ENCODE assay signal across 14 mouse cellular contexts in the genomic region with DNA sequence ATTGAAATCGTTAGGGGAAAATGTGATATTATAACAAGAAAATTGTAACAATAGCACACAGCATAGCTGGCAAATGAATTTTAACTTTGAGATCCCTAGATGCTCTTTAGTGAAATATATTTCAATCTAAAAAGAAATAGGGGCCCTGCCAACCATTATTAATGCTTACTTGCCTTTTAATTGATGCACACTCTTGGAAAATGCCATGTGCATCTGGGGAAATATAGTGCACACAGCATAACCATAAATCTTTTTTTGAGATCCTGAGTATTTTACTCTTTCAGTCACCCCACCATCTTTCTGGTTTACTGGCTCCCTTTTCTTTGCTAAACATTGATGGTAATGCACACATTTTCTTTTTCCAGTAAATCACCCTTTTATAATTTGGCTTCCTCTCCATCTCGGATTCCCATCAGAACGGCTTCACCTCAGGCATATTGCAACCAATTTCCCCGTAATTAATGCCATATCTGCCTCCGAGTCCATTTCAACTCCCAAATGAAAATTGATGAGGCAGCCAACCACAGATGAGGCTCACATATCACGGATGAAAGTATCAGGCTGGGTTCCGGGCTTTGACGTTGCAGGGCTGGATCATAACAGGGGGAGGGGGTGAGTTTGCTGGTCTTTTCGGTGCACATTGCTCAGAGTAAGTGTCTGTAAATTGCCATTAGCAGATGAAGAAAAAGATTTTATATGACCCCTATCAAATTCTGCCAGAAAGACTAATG. TPM values are rescaled to one million over a fixed set of nuclear protein-coding genes. Genes with fewer than 3 reads are reported as not detected.
DNase-seq lines count a peak whose midpoint lies in the region; ATAC-seq lines count a peak whose summit lies in the region.
"Had no signal": no experiment of that assay in that cellular context is flagged by ENCODE, and none has a peak within 500 bp of the region (broad histone marks: within the 10 kb centered on the region; RNA-seq: fewer than 3 reads in every experiment).

No protein-coding gene starts in this region.

- ATAC-seq in kidney, embryonic 16.5 days (ENCODE audit: low FRiP score, low TSS enrichment) = 0 out of 2 replicates have a peak, but pooled peaks have one; percentile 41
- ATAC-seq in embryonic facial prominence, embryonic 13.5 days (ENCODE audit: insufficient number of reproducible peaks, insufficient read depth, low FRiP score, low TSS enrichment, low read depth) = no peak
- ATAC-seq in limb, embryonic 13.5 days (ENCODE audit: low FRiP score, low read depth) = no peak
- ATAC-seq: CD4-positive, CD25-positive, alpha-beta regulatory T cell, adult 4 months; forebrain, embryonic 15.5 days had no signal

- H3K27me3 ChIP-seq in kidney, embryonic 16.5 days (ENCODE audit: insufficient read depth, low read length) = no peaks in the 10 kb centered on the region
- H3K27me3 ChIP-seq in embryonic facial prominence, embryonic 13.5 days = no peaks in the 10 kb centered on the region
- H3K27me3 ChIP-seq in limb, embryonic 13.5 days = no peaks in the 10 kb centered on the region
- H3K27me3 ChIP-seq: forebrain, embryonic 15.5 days had no signal

- no peaks in the 10 kb centered on the region for H3K36me3 ChIP-seq in kidney, embryonic 16.5 days (ENCODE audit: insufficient read depth, low read length)
- H3K36me3 ChIP-seq in embryonic facial prominence, embryonic 13.5 days = no peaks in the 10 kb centered on the region
- no peaks in the 10 kb centered on the region for H3K36me3 ChIP-seq in limb, embryonic 13.5 days
- H3K36me3 ChIP-seq: forebrain, embryonic 15.5 days had no signal

- no peak overlapping the region for H3K9ac ChIP-seq in kidney, embryonic 16.5 days (replicated peaks; ENCODE audit: low read length)
- no peak overlapping the region for H3K9ac ChIP-seq in embryonic facial prominence, embryonic 13.5 days
- H3K9ac ChIP-seq in limb, embryonic 13.5 days = no peak overlapping the region
- H3K9ac ChIP-seq: forebrain, embryonic 15.5 days; liver, embryonic 14.5 days had no signal

- H3K4me3 ChIP-seq in kidney, embryonic 16.5 days (ENCODE audit: low read length) = 0 out of 2 replicates have a peak overlapping the region, but pooled peaks have one; percentile 7
- H3K4me3 ChIP-seq in embryonic facial prominence, embryonic 13.5 days = peak overlapping the region; percentile 17; the same call in 1 of the 2 replicates
- H3K4me3 ChIP-seq in limb, embryonic 13.5 days = no peak overlapping the region
- H3K4me3 ChIP-seq: forebrain, embryonic 15.5 days had no signal

- H3K27ac ChIP-seq in kidney, embryonic 16.5 days (ENCODE audit: low read length) = no peak overlapping the region
- H3K27ac ChIP-seq in embryonic facial prominence, embryonic 13.5 days = 0 out of 2 replicates have a peak overlapping the region, but pooled peaks have one; percentile 39
- no peak overlapping the region for H3K27ac ChIP-seq in limb, embryonic 13.5 days
- H3K27ac ChIP-seq: forebrain, embryonic 15.5 days; liver, embryonic 14.5 days had no signal

- 0 out of 2 replicates have a peak, but pooled peaks cover 8% of the 10 kb centered on the region for H3K4me1 ChIP-seq in kidney, embryonic 16.5 days (ENCODE audit: insufficient read depth, low read length)
- peaks cover 11% of the 10 kb centered on the region for H3K4me1 ChIP-seq in embryonic facial prominence, embryonic 13.5 days
- peaks cover 12% of the 10 kb centered on the region for H3K4me1 ChIP-seq in limb, embryonic 13.5 days
- H3K4me1 ChIP-seq: forebrain, embryonic 15.5 days had no signal

- 22% methylated on average over 9 of the region's 9 CpGs for WGBS in kidney, embryonic 16.5 days
- 21% methylated on average over 9 of the region's 9 CpGs for WGBS in embryonic facial prominence, embryonic 13.5 days
- 22% methylated on average over 9 of the region's 9 CpGs for WGBS in limb, embryonic 13.5 days

- no peaks in the 10 kb centered on the region for H3K9me3 ChIP-seq in kidney, embryonic 16.5 days (ENCODE audit: low read length)
- H3K9me3 ChIP-seq in embryonic facial prominence, embryonic 13.5 days = no peaks in the 10 kb centered on the region
- no peaks in the 10 kb centered on the region for H3K9me3 ChIP-seq in limb, embryonic 13.5 days
- H3K9me3 ChIP-seq: forebrain, embryonic 15.5 days had no signal

- H3K4me2 ChIP-seq in kidney, embryonic 16.5 days (replicated peaks; ENCODE audit: low read depth, low read length) = peak overlapping the region; percentile 36
- peak overlapping the region; percentile 52 for H3K4me2 ChIP-seq in embryonic facial prominence, embryonic 13.5 days
- peak overlapping the region; percentile 49 for H3K4me2 ChIP-seq in limb, embryonic 13.5 days (replicated peaks)
- H3K4me2 ChIP-seq: forebrain, embryonic 15.5 days had no signal

- DNase-seq in kidney, postnatal 10 days = no peak
- peak; percentile 49 for DNase-seq in retina, embryonic 14.5 days (ENCODE audit: low spot score)
- DNase-seq in ovary, postnatal 10 days (ENCODE audit: low spot score) = no peak
- no peak for DNase-seq in frontal cortex, postnatal 36 days (ENCODE audit: low spot score in 2 of 2)
- no peak for DNase-seq in spleen, postnatal 4 days (ENCODE audit: low spot score in 2 of 2)
- DNase-seq: heart, adult 18-20 months; heart, postnatal 4 days had no signal

RNA-seq across cellular contexts. Expression of a gene that starts 28.8 kb away (rescaled TPM):
- polyA plus RNA-seq in kidney, embryonic 16.5 days (2015; fragmentation: Nextera tagmentation; extraction: Ambion mirVana) = not detected in 2 replicates
- not detected in 2 replicates for polyA plus RNA-seq in embryonic facial prominence, embryonic 13.5 days (2015; fragmentation: Nextera tagmentation; extraction: Ambion mirVana)
- polyA plus RNA-seq in limb, embryonic 13.5 days (2015; fragmentation: Nextera tagmentation; extraction: Ambion mirVana) = not detected in 2 replicates
- polyA plus RNA-seq: CD4-positive, CD25-positive, alpha-beta regulatory T cell, adult 4 months; liver, embryonic 14.5 days; stomach, embryonic 14.5 days had no signal
